Mouse (Mus musculus): ENCODE measurements around the gene Fxyd2.

The Fxyd2 gene

GRCm38 (mm10) chr9:45391299-45391698 lies 8.2 kb upstream of the Fxyd2 start:
- no peak for DNase-seq (ENCODE audit: low spot score)

DNA sequence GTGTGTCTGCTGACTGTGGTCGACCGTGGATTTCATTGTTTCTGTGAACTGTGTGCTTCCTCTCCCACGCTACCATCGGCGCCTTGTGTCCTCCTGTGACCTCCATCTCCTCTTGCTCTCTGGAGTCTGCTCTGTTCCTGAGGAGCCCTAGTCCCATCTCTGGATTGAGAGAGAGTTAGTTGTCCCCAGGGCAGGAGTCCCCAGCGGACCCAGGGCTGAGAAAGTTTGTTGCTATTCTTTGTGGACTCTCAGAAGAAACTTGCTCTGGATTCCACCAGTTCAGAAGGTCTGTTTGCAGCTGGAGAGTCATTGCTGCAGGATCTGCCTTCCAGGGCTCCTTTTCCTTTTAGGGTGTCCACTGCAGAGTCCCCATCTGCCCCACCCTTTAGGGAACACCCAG lies 4.3 kb upstream of the Fxyd2 start:
- no peak for DNase-seq (ENCODE audit: low spot score)

- DNase-seq (ENCODE audit: low spot score), result no peak
These were observed 3.7 kb upstream of the Fxyd2 start for GRCm38 (mm10) chr9:45395796-45396195.

DNA sequence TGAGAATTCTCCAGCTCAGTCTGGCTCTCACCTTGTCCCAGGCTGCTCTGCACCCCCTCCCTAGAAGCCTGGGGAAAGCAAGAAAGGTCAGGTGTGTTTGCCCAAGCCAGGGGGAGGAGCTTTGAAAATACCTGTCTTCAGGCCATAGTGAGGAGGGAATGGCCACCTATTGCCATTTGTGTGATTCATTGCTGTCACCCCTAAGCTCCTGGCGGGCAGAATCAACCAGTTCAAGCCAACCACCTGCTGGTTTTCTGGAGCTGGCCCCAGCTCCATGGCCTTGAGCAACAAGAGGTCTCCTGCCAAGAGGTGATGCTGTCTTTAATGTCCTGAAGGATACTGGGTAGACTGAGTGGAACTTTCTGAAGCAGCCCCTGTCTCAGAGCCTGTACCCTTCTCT lies 1.1 kb upstream of the Fxyd2 start:
- no peak for DNase-seq (ENCODE audit: low spot score)

- DNase-seq (ENCODE audit: low spot score), result no peak
These were observed 2.4 kb downstream of the Fxyd2 start for GRCm38 (mm10) chr9:45401851-45402250.

DNA sequence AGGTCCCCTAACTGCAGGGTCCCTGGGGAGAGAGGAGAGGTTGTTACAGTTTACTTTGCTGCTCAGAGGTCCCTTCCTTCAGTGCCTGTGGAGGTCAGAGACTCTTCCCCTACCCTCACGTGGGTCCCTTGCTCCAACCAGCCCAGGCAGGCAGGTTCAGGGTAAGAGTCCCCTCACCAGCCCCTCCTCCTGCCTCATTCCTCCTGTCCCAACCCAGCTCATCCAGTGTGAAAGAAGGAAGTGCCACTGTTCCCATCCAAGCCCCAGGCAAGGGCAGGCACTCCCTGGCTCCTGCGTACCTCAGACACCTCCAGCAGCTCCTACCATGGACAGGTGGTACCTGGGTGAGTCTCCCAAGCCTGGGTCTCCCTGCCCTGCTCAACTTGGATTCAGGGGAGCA lies 3.5 kb downstream of the Fxyd2 start:
- no peak for DNase-seq (ENCODE audit: low spot score)

DNA sequence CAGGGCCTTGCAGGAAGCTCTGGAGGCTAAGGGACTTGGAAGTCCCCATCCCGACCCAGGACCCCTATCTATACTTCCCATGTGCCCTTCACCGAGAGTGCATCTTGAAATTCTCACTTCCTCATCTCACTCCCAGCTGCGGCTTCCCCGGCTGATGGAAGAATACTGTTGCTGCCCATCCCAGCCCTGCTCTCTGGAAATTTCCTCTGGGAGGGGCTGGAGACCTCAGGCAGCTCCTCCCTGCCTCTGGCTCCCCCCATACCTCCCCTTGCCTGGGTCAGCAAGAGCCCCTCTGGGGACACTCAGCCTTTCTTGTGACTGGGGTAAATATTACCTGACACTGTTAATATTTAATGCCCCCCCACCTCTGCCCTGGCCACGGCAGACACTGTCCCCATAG lies 6.2 kb downstream of the Fxyd2 start:
- no peak for DNase-seq (ENCODE audit: low spot score)

DNA sequence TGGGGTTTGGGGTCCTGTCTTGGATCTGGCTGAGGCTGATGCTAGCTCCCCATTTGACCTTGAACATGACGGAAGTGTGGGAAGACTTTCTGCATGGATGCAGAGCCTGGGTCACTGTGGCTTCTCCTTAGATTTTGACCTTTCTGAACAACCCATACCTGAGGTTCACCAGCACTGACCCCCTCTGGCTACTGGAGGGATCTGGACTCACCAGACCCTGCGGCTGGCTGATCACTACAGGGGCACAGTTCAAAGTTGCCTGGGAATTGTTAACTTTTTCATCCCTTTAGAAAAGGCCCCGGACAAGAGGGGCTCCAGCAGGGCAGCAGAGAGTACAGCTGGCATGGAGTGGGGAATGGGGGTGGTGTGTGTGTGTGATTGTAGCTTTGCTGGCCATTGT lies 7.3 kb downstream of the Fxyd2 start:
- no peak for DNase-seq (ENCODE audit: low spot score)

DNA sequence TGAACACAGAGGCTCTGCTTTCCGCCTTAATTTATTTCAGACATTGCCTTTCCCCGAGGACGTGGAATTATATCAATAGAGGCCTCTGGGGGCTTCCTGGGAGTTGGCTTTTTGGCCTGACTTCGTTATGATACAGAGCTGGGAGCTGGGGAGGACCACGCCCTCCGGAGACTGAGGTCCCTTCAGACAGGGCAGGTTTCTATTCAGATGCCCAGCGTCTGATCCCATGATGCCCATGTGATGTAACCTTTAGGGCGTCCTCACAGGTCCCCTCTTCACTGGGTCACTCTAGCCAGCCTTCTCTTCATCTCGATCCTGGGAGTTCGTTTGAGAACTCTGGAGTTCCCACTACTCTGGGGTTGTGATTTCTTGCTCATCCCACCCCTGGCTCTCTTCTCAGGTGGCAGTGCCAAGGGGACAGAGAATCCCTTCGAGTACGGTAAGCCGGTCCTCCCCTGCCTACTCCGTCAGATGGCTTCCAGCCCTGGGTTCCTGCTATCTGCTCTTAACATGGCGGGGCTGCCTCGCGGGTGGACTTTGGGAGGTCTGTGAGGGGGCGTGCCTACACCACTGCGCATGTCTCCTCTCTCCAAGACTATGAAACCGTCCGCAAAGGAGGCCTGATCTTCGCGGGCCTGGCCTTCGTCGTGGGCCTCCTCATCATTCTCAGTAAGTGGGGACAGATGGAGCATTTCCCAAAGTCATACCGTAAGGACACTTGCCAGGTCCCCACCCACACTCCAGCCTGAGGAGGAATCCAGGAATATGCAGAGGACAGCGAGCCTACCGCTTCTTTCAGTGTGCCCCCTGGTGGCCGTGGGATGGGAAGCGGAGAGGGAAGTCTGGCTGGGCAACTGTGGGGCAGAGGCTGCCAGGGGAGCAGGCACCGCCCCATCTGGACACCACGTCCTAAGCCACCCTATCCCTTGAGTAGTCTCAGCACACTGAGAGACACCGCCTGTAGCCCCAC lies 8.5 kb downstream of the Fxyd2 start:
- DNase-seq (ENCODE audit: low spot score), result peak; percentile 75

DNA sequence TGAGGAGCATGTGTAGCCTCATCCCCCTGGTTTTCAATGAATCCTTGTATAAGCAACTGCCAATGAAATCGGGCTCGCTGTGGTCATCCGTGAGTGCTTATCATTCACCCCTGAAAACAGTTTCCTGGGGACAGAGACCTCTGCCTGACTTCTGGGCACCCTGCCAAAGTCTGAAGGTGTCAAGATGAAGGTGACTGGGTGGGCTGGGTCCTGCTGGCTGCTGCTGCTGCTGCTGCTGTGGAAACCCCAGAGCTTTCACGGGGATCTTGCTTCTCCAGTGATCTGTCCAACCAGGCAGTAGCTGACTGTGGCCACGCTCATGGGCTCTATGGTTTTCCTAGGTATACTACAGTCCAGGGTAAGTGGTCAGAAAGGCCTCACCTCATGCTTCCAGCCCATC lies 10.7 kb downstream of the Fxyd2 start:
- DNase-seq (ENCODE audit: low spot score), result no peak

GRCm38 (mm10) chr9:45410614-45411013 lies 11.1 kb downstream of the Fxyd2 start:
- DNase-seq (ENCODE audit: low spot score), result no peak

- no peak for DNase-seq (ENCODE audit: low spot score)
These were observed 11.6 kb downstream of the Fxyd2 start for GRCm38 (mm10) chr9:45411111-45411510.

DNA sequence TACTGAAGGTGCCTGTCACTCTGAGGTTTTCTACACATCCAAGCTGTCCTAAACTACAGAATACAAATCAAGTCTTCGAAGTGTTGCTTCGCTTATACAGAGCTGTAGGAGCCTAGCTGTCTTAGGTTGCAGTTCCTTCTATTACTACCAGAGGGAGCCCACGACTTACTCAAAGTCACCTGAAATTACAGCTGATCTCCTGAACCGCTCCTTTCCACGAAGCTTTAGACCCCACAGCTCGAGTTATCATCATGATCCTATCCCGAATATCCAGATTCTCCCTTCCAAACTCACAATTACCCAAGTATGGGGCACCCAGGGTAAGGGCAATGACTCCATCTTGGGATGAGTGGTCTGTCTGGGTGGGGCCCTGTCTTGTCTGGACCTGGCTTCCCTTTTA lies 12.3 kb downstream of the Fxyd2 start:
- DNase-seq (ENCODE audit: low spot score), result no peak

GRCm38 (mm10) chr9:45412287-45412686 lies 12.8 kb downstream of the Fxyd2 start:
- peak; percentile 92 for DNase-seq (ENCODE audit: low spot score)

- no peak for DNase-seq (ENCODE audit: low spot score)
These were observed 13.4 kb downstream of the Fxyd2 start for GRCm38 (mm10) chr9:45412700-45413477.

- DNase-seq (ENCODE audit: low spot score), result no peak
These were observed 14.1 kb downstream of the Fxyd2 start for GRCm38 (mm10) chr9:45413478-45414140.

DNA sequence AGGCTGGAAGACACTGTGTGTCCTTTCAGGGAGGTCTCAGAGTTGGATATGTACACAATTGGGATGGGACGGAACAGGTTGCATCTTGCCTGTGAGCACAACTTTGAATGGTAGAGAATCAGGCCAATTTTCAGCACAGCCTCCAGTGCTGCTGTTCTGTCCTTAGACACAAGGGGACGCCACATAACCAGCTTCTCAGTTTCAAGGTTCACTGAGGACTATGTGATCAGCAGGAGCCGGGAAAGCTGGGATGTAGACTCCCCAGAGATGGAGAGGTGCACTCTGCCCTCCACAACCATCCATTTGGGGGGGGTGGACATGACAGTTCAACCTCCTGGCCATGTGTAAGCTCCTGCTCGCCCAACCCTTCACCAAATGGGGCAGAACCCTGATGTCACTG lies 16.4 kb downstream of the Fxyd2 start:
- peak; percentile 55 for DNase-seq (ENCODE audit: low spot score)

- peak; percentile 49 for DNase-seq (ENCODE audit: low spot score)
These were observed 17.8 kb downstream of the Fxyd2 start for GRCm38 (mm10) chr9:45417245-45417644.

- no peak for DNase-seq (ENCODE audit: low spot score)
These were observed 18.8 kb downstream of the Fxyd2 start for GRCm38 (mm10) chr9:45418252-45418651.

DNA sequence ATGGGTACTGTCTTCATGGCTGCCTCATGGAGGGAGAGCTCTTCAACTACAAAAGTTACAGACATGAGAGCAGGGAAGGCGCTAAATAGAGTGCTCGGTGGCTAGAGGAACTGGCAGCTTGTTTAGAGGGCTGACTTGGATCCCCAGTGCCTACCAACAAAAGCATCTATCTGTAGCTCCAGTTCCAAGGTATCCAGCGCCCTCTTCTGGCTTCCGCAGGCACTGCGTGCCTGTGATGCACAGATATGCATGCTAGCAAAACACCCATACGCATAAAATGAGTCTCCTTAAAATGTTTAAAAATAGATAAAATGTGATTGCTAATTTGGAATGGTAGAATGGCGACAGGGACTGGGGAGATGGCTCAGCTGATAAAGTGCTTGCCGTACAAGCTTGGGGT lies 21.7 kb downstream of the Fxyd2 start:
- DNase-seq (ENCODE audit: low spot score), result no peak

DNA sequence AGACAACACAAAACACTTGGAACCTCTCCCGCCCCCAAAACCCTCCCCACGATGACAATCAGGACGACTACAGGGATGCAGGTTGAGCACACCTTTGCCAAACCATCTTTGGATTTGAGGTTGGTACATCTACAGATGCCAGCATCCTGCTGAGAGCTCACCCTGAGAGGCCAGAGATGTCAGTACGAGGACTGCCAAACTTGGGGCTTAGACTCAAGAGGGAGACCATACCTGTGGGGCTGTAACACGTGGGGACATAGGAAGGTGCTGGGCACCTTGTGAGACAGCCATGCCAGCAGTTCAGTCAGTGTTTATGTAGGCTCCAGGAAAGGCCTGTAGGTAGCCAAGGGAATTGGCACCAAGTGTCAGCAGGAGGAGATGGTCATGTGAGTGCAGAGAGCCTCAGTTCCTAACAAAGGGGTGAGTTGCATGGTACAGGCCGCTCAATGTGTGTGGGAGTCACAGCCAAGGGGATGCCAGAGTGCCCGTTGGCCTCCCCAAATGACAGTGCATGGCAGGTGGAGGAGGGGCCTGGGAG lies 23.4 kb downstream of the Fxyd2 start:
- DNase-seq (ENCODE audit: low spot score), result no peak

DNA sequence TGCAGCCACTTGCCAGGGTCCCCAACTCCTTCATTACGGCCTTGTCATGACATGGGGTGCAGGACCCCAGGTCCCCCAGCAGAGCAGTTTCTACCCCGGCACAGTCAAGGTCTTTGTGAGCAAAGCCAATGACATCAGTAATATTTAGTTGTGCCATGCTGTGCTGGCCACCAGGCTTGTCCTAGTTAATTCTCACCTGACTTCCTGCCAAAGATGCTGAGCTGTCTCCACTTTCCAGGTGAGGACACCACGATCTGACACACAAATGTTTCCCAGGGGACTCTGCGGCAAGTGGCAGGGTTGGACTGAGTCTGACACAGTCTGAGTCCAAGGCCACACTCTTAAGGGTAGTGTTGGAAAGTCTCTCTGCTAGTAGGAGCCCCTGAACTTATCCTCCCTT lies 27.0 kb downstream of the Fxyd2 start, which contains the start of gene Dscaml1:
Dscaml1 (plus strand) TSS at position 173 of the 400 bp plus-strand sequence.
- no peak for DNase-seq (ENCODE audit: low spot score)

Measured in ovary, postnatal 14 days (tissue).